Mouse (Mus musculus): Measurements from ENCODE around the gene Vmn2r6.
"Not testable (repeated sequence)": the region's sequence is repeated elsewhere in the genome, so short reads cannot be mapped to it uniquely, and the experiment has no call there.

The Vmn2r6 gene

GRCm38 (mm10) chr3:64565730-64566129 is at the start of gene Vmn2r6:
TSS of gene Vmn2r6 (minus strand) at chr3:64565830.
- in situ Hi-C loops (cut with MboI, MseI), result loop anchor here (5.0 kb wide), 1 partner anchor 148 kb away; the partner anchor contains the start of gene Vmn2r4

GRCm38 (mm10) chr3:64587618-64588017 is 22.0 kb upstream of the Vmn2r6 start:
- in situ Hi-C loops (cut with MboI, MseI), result no loop called here

DNA sequence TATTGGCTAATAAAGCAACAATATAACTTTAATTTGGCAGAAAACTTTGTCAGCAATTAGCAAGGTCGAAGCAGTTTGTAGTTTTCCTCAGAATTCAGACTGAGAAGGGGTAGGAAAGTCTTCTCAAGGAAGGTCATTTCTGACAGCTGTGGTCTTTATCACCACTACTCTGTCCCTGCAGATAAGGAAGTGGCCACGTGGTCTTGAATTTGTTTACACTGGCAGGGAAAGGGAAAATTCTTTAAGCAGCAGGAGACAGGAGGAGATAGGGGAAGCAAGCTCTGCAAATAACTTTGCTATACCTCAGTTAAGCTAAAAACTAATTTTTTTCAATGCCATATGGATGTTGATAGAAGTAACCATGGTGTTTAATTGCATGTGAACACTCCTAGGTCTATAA is 3.2 kb upstream of the Vmn2r6 start:
- in situ Hi-C loops (cut with MboI, MseI), result loop anchor here (5.0 kb wide), 1 partner anchor 151 kb away; the partner anchor contains the start of gene Vmn2r4

DNA sequence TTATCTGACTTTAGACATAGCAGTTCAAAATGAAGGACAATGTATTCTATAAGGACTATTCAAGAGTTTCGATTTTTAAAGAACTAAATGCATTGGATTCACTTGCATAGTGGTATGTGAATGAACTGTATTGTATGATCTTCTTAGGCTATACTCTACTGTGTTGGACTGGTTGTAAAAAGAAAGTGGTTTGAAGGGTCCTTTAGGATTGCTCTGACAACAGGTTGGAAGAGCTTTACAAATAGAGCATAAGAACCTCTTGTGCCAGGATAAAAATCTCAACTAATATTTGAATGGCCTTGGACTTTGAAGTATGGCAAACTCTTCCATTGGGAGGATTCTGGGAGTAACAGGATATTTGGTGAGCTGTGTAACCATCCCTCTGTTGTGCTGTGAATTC is 42.0 kb downstream of the Vmn2r6 start:
- in situ Hi-C loops (cut with MboI, MseI), result loop anchor here (10.0 kb wide), 1 partner anchor 151 kb away; no protein-coding TSS in a partner anchor

- in situ Hi-C loops (cut with MboI, MseI), result not testable (repeated sequence)
Observed at GRCm38 (mm10) chr3:64509742-64510141, 55.9 kb downstream of the Vmn2r6 start, which contains the start of gene Vmn2r5. TSS of gene Vmn2r5 (minus strand) at chr3:64509842.

Measured in regulatory T cell (primary cell).